Mouse (Mus musculus) Muller cell, postnatal 12 days (primary cell): ENCODE measurements around the gene Mageb18.
"Not testable (repeated sequence)": the region's sequence is repeated elsewhere in the genome, so short reads cannot be mapped to it uniquely, and the experiment has no call there.

ENCODE experiments used
- DNase-seq: peaks from one replicate; pipeline ENCODE4 v3.0.0-alpha.2; 2015; ENCODE audit errors: inconsistent ontology term

Gene Mageb18

GRCm38 (mm10) chrX:92599472-92599871 lies at the start of gene Mageb18:
Gene Mageb18 (minus strand): TSS chrX:92599572.
- DNase-seq: no peak

DNA sequence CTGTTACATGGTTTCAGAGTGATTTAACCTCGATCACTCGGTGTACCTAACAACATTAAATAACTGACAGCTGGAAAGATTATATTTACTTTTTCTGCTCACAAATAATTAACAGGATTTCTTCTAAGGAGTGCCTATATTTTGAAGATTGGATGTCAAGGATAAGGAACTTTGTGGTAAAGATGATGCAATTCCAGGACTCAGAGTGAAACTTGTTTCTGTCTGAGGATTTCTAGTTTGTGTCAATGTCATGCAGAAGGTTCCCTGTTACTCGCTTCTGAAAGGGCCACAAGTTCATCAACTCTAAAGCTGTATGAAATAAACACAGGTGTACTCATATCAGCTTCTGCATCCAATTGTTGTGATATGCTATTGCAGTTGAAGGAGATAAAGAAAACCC lies 13.4 kb upstream of the Mageb18 start:
- no peak for DNase-seq

- no peak for DNase-seq
These were observed 11.1 kb upstream of the Mageb18 start for GRCm38 (mm10) chrX:92610466-92610865.

GRCm38 (mm10) chrX:92597324-92597723 lies 2.0 kb downstream of the Mageb18 start:
- DNase-seq: peak; percentile 19

DNA sequence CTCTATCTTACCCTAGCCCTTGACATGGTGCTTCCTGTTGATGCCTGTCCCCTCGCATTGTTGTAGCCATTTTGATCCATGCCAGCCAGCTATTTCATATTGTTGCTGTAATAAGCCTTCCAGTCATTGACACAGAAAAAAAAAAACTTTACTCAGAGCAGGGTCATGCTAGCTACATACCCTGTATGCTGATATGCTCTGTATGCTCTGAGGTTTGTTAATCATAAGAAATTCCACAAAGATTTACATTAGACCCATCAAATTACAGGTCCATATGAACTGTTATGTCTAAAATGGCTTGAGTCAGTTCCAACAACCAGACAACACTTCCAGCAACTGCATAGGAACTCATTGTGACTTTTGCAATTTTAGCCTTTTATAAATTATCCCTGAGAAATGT lies 71.5 kb downstream of the Mageb18 start:
- DNase-seq: no peak

GRCm38 (mm10) chrX:92498254-92498653 lies 101.1 kb downstream of the Mageb18 start:
- no peak for DNase-seq

GRCm38 (mm10) chrX:92489649-92490048 lies 109.7 kb downstream of the Mageb18 start, which contains the start of gene Gm5941:
Gene Gm5941 (plus strand): TSS chrX:92489949.
- DNase-seq: not testable (repeated sequence)

DNA sequence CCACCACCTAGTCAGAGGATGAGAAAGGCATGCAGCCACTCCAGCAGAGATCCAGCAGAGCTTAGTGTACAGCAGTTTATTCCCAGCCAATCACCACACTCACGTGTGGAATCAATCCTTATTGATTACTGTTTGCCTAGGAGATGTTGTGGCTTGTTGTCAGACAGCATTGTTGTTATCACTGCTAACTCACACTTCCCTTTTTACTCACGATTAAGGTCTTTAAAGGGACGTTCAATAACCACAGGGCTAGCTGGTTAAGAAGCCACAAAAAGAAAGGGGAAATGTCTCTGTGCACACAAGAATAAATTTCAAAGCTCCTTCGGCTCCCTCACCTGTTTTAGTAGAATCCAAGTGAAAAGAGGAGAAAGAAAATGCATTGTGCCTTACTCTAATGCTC lies 134.6 kb downstream of the Mageb18 start:
- no peak for DNase-seq

- DNase-seq: no peak
These were observed 138.9 kb downstream of the Mageb18 start for GRCm38 (mm10) chrX:92460496-92460895.

- DNase-seq: no peak
These were observed 212.0 kb downstream of the Mageb18 start for GRCm38 (mm10) chrX:92387384-92387783.

GRCm38 (mm10) chrX:92342924-92343323 lies 256.4 kb downstream of the Mageb18 start:
- peak; percentile 4 for DNase-seq

DNA sequence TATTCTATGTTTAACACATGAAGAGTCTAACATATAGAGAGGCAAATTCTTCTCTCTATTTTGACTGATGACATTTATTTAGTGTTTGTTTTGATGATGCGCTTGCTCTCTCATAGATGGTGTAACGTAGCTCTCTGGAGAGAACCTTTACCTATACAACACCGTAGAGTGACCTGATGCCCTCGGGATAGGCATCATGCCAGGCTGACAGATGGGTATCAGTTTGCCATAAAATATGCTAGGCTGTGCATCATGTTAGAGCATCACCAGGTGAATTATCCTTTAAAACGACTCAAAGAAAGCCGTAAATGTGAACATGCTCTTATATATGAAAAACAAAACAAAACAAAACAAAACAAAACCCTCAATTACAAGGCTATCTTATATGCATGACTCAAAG lies 258.5 kb downstream of the Mageb18 start:
- no peak for DNase-seq

GRCm38 (mm10) chrX:92339551-92339950 lies 259.8 kb downstream of the Mageb18 start:
- DNase-seq: no peak

DNA sequence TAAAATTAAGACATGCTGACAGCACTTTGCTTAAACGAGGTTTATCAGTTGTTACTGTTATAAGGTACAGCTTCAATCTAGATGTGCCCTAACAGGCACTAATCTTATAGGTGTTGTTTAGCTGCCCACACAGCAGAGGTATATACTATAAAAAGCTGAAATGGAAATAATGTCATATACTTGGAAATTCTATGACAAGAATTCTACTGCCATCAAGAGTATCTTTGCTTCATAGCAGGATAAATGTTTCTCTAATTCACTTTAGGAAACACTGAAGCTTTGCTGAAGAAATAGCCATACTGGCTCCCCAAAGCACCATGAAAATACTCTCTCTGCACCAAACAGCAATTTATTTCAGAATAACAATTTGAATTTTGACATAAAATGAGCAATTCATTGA lies 265.9 kb downstream of the Mageb18 start:
- no peak for DNase-seq

- peak; percentile 12 for DNase-seq
These were observed 275.8 kb downstream of the Mageb18 start for GRCm38 (mm10) chrX:92323599-92323998.

- DNase-seq: no peak
These were observed 318.8 kb downstream of the Mageb18 start for GRCm38 (mm10) chrX:92280619-92281018.
